Mouse (Mus musculus) kidney, postnatal 25 days (tissue): ENCODE measurements around the gene Rufy3.

Experiments
- DNase-seq, 2 experiments: peaks; one replicate each; pipeline ENCODE4 v3.0.0; 2021; ENCODE audit warnings: mixed read lengths in 2 of 2

Rufy3 gene

GRCm38 (mm10) chr5:88685745-88686299 is 121.0 kb downstream of the Rufy3 start:
- DNase-seq, result no peak

DNA sequence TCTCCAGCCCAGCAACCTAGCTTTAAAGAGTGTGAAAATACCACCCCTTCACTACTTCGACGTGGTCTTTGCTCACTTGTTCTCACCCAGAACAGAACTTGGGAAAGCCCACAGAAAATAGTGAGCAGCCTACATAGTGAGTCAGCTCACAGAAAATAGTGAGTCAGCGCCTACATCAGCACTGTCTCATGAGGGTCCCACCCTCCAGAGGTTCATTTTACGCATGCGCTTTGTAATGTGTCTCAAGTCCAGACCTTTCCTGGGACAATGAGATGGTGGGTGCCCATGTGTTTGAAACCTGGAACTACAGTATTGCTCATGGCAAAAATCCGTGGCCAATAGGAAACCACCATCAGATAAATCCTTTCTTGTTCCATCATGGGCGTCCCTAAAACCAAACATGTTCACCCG is 123.2 kb downstream of the Rufy3 start:
- no peak for DNase-seq

DNA sequence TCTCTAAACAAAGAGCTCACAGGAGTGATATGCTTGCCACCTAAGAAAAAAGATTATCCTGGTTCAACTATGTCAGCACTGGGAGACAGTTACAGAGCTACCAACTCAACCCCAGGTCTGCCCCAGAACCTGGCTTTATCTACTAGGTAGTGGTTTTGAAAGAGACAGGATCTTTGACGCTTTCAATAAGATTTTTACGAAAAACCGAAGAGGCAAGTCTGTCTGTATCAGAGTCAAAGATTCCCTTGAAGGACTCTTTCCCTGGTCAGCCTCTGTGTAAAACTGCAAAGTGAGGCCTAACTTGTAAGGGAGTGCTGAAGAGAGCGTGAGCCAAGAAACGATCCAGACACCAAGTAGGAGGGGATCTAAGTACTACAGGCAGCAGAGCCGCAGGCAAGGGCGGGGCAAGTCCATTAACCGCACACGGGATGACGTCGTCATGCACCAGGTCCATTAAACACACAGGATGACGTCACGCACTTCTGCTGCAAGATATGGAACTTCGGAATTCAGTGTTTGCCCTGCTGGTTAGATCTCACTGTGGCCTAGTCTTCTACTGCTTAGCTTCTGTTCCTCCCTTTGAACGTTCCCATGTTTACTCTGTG is 123.8 kb downstream of the Rufy3 start:
- no peak for DNase-seq

DNA sequence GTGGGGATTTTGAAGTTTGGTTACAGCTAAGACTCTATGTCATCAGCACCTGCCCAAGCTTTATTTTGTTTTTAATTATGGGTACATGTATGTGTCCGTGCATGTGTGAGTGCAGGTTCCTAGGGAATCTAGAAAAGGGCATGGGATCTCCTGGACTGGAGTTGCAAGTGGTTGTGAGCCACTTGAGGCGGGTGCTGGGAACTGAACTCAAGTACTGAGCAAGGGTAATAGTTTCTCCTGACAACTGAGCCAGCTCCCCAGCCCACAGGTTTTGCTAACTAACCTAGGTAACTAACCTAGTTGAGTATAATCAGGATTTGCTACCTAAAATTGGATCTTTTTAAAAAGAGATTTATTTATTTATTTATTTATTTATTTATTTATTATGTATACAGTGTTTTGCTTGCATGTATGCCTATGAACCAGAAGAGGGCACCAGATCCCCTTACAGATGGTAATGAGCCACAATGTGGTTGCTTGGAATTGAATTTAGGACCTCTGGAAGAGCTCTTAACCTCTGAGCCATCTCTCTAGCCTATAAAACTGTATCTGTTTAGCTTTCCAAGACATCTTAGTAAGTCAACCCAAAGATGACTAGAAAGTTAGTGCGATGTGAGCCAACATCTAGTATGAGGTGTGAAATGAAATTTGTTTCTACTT is 124.6 kb downstream of the Rufy3 start:
- DNase-seq, result no peak

DNA sequence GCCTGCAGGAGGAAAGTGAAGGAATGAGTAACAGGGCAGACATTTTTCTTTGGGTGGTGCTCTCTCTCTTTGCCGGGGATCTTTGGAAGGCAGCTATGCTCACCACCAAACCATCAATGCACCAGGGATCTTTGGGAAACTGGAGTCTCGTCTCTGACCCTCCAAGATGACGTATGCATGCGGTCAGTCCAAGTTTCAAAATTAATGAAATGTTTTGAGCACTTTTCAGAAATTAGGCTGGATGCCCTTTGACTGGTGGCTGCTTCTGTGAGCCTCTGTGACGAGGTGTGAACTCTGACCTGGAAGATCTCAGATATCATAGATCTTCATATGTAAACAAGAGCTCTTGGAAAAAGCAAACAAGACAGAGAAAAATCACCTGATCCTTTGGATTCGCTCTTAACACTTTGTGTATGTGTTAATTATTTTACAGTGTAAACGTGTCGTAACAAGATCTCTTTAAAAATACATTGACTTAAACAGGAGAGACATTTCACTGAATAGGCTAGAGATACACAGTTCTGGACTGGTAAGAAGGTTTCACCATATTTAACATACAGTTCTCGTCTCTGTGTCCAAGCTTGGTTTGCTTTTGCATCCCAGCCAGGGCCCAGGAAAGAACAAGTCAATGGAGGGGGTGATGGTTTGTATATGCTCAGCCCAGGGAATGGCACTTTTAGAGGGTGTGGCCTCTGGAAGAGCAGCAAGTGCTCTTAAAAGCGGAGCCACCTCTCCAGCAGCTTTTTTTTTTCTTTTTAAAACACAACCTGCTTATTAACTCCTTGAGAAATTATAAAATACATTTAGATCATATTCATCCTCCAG is 126.1 kb downstream of the Rufy3 start:
- DNase-seq, result no peak

GRCm38 (mm10) chr5:88691506-88692095 is 126.8 kb downstream of the Rufy3 start:
- DNase-seq, result peak in 1 of 2 experiments; percentile 65

DNA sequence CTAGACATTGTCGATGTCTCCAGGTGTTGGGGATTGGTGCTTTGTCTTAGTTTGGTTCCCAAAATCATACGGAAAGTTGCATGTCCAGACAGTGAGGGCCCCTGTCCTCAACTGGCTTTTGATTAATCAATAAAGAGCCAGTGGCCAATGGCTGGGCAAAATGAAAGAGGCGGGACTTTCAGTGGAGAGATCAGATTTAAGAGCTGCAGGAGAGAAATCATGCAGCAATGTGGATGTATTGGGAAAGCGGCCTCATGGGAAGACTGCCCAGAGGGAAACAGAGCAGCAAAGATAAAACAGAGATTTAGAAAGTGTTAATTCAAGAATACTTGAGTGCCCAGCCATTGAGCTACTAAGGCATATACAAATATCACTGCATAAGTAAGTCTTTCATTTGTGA is 127.7 kb downstream of the Rufy3 start:
- no peak for DNase-seq

DNA sequence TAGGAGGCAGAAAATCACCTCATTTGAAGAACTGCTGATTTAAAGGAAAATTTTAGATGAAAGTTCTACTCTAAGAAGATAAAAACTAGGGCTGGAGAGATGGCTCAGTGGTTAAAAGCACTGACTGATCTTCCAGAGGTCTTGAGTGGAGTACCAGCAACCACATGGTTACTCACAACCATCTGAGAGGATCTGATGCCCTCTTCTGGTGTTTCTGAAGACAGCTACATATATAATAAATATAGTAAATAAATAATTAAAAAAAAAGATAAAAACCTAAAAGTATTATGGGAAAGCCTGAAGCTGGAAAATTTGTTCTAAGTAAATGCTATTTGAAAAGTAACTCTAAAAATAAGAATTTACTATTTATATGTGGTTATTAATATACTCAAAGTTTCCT is 128.2 kb downstream of the Rufy3 start:
- DNase-seq, result no peak

GRCm38 (mm10) chr5:88697291-88697690 is 132.5 kb downstream of the Rufy3 start:
- DNase-seq, result no peak

GRCm38 (mm10) chr5:88699251-88699913 is 134.5 kb downstream of the Rufy3 start:
- no peak for DNase-seq
